Mouse (Mus musculus) neural tube, embryonic 14.5 days (tissue): Measurements from ENCODE around the gene Zfp324. TPM values are rescaled to one million over a fixed set of nuclear protein-coding genes. Genes with fewer than 3 reads are reported as not detected.
"Not testable (repeated sequence)": the region's sequence is repeated elsewhere in the genome, so short reads cannot be mapped to it uniquely, and the experiment has no call there.

Source experiments
- ATAC-seq: fragments of 200-750 bp; cut with Nextera tagmentation; 2 replicates; pipeline ENCODE4 v1.8.0; 2017; ENCODE audit warnings: low read depth, mild to moderate bottlenecking, moderate TSS enrichment, moderate library complexity
- H3K27ac ChIP-seq: fragments of 300-500 bp; sonication (generic); 2 replicates; pipeline ENCODE4 v1.5.1; 2014; ENCODE audit warnings: low read depth, mild to moderate bottlenecking, control low read depth, low read length, moderate library complexity, mixed read lengths
- H3K27me3 ChIP-seq: fragments of 300-500 bp; sonication (generic); 2 replicates; pipeline ENCODE4 v1.6.1; 2014; ENCODE audit warnings: low read length; ENCODE audit not compliant: control insufficient read depth, insufficient read depth
- H3K36me3 ChIP-seq: fragments of 300-500 bp; sonication (generic); 2 replicates; pipeline ENCODE4 v1.6.1; 2014; ENCODE audit warnings: low read length, mixed read lengths; ENCODE audit not compliant: control insufficient read depth, insufficient read depth
- H3K4me1 ChIP-seq: fragments of 300-500 bp; sonication (generic); 2 replicates; pipeline ENCODE4 v1.6.1; 2014; ENCODE audit warnings: low read length; ENCODE audit not compliant: control insufficient read depth, insufficient read depth
- H3K4me2 ChIP-seq: fragments of 300-500 bp; sonication (generic); 2 replicates; pipeline ENCODE4 v1.6.1; 2014; ENCODE audit warnings: mild to moderate bottlenecking, low read depth, low read length, control low read depth
- H3K4me3 ChIP-seq: fragments of 300-500 bp; sonication (generic); 2 replicates; pipeline ENCODE4 v1.5.1; 2014; ENCODE audit warnings: low read depth, low read length, control low read depth, mixed read lengths
- H3K9ac ChIP-seq: fragments of 300-500 bp; sonication (generic); replicated peaks from 2 replicates; pipeline ENCODE4 v1.6.1; 2014; ENCODE audit warnings: low read depth, mild to moderate bottlenecking, control low read depth, low read length, mixed read lengths
- H3K9me3 ChIP-seq: fragments of 300-500 bp; sonication (generic); 2 replicates; pipeline ENCODE4 v1.6.1; 2016; ENCODE audit warnings: low read length; ENCODE audit not compliant: control insufficient read depth
- WGBS: fragments of 180-500 bp; shearing (Covaris S2); extraction: QIAGEN DNeasy Blood & Tissue Kit; methylation state at CpG from one replicate; pipeline ENCODE4 v1.1.7; 2014; 5-methylcytosine and 5-hydroxymethylcytosine counted together
- polyA plus RNA-seq: library from polyadenylated mRNA; unstranded; fragments of >200 nt; fragmentation: Nextera tagmentation; extraction: Ambion mirVana; gene quantifications from 2 replicates; pipeline ENCODE4 v1.2.1, GENCODE M21; 2014

Zfp324 gene
- polyA plus RNA-seq, 1 experiment from 2014 or later = 10.6 TPM

DNA sequence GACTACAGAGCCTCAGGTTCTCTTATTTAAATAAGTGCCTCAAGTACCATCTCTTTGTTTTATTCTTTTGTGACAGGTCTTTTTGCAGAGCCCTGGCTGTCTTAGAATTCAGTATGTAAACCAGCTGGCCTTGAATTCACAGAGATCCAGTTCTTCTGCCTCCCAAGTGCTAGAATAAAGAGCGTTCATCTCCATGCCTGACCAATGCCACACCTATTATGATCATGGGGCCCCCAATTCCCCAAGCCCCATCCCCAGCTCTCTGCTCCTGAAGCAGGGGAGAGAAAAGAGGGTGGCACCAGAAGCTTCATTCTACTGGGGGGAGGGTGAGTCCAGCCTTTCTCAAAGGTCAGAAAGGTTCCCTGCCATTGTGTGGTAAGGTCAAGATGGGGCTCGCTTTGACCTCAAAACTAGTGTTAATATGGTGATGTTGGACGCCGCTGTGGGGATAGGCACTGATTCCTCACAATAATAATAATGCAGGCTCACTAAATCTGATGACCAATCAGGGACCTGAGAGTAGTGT lies 32.0 kb upstream of the Zfp324 start:
- no peak for ATAC-seq
- 60% methylated on average over 4 of the region's 4 CpGs for WGBS
- no peaks in the 10 kb centered on the region for H3K27me3 ChIP-seq
- H3K9ac ChIP-seq = no peak overlapping the region
- H3K9me3 ChIP-seq = no peaks in the 10 kb centered on the region
- H3K36me3 ChIP-seq = no peaks in the 10 kb centered on the region
- H3K4me2 ChIP-seq = no peak overlapping the region
- H3K4me3 ChIP-seq = no peak overlapping the region
- no peak overlapping the region for H3K27ac ChIP-seq
- H3K4me1 ChIP-seq = no peaks in the 10 kb centered on the region

DNA sequence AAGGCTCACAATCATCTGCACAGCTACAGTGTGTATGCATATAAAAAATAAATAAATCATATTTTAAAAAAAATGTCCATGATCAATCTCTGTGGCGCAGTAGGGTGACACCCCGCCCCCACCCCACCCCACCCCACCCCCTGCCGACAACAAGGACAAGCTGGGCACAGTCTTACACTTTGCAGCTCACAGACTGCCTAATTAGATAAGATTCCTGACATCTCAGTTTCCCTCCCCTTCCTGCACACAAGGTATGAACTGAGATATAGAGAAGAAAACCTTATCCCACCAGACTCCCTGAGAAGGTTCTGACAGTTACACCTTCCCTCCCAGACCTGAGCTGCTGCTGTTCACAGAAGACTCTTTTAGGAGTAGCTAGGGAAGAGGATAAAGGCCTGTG lies 30.8 kb upstream of the Zfp324 start:
- no peaks in the 10 kb centered on the region for H3K36me3 ChIP-seq
- H3K4me2 ChIP-seq = no peak overlapping the region
- WGBS = 83% methylated on average over 3 of the region's 3 CpGs
- no peak for ATAC-seq
- no peaks in the 10 kb centered on the region for H3K4me1 ChIP-seq
- H3K9ac ChIP-seq = no peak overlapping the region
- no peak overlapping the region for H3K27ac ChIP-seq
- H3K27me3 ChIP-seq = no peaks in the 10 kb centered on the region
- no peak overlapping the region for H3K4me3 ChIP-seq
- no peaks in the 10 kb centered on the region for H3K9me3 ChIP-seq

DNA sequence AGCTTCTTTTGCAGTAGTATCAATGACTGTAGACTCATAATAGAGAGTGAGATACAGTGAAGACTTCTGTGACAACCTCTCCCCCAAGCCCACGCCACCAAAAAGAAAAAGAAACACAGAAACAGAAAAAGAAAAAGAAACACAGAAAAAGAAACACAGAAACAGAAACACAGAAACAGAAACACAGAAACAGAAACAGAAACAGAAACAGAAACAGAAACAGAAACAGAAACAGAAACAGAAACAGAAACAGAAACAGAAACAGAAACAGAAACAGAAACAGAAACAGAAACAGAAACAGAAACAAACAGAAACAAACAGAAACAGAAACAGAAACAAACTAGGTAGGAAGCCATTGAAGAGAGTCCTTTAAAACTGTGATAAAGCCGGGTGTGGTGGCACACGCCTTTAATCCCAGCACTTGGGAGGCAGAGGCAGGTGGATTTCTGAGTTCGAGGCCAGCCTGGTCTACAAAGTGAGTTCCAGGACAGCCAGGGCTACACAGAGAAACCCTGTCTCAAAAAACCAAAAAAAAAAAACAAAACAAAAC lies 28.3 kb upstream of the Zfp324 start:
- 85% methylated on average over 4 of the region's 4 CpGs for WGBS
- H3K4me2 ChIP-seq, H3K4me3 ChIP-seq, H3K27ac ChIP-seq, H3K9me3 ChIP-seq, ATAC-seq, H3K36me3 ChIP-seq, H3K27me3 ChIP-seq, H3K4me1 ChIP-seq, H3K9ac ChIP-seq: not testable (repeated sequence)

DNA sequence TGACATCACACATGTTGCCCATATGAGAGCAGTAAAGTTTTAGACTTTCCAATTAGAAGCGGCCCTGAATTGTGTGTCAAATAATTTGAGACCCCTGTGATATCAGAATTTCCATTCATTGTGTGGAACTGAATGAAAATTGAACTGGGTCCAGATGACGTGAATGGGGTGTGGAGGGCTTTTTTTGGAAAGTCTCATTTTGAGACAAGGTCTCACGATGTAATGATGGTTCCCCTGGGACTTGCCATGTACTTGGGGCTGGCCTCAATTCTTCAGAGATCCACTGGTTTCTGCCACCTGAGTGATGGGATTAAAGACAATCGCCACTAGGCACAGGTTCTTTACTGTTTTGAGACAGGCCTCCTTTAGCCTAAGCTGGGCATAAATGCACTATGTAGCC lies 25.0 kb upstream of the Zfp324 start:
- Histone ChIP-seq H3K9ac (no peak overlapping the region), H3K4me3 (no peak overlapping the region), H3K27ac (no peak overlapping the region), H3K9me3 (no peaks in the 10 kb centered on the region), H3K4me1 (no peaks in the 10 kb centered on the region), H3K4me2 (no peak overlapping the region), H3K27me3 (no peaks in the 10 kb centered on the region), H3K36me3 (no peaks in the 10 kb centered on the region)
- WGBS = 90% methylated on average over 4 of the region's 4 CpGs
- no peak for ATAC-seq

DNA sequence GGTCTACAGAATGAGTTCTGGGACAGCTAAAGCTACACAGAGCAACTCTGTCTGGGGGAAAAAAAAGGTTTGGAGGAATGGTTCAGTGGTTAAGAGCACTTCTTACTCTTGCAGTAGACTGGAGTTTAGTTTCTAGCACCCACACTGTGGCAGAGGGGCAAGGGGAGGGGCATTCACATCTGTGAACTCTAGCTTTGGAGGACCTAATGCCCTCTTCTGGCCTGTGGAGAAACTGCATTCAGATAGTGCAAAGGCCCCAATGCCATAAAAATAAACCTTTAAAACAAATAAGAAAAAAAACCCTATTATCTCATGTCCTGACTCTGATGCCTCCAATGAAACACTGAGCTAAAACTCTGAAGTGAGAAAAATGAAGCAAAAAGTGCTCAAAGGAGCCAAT lies 22.1 kb upstream of the Zfp324 start:
- Histone ChIP-seq H3K4me3 (no peak overlapping the region), H3K27ac (no peak overlapping the region), H3K27me3 (no peaks in the 10 kb centered on the region), H3K4me2 (no peak overlapping the region), H3K9me3 (no peaks in the 10 kb centered on the region), H3K4me1 (no peaks in the 10 kb centered on the region), H3K36me3 (no peaks in the 10 kb centered on the region), H3K9ac (no peak overlapping the region)
- ATAC-seq = no peak

DNA sequence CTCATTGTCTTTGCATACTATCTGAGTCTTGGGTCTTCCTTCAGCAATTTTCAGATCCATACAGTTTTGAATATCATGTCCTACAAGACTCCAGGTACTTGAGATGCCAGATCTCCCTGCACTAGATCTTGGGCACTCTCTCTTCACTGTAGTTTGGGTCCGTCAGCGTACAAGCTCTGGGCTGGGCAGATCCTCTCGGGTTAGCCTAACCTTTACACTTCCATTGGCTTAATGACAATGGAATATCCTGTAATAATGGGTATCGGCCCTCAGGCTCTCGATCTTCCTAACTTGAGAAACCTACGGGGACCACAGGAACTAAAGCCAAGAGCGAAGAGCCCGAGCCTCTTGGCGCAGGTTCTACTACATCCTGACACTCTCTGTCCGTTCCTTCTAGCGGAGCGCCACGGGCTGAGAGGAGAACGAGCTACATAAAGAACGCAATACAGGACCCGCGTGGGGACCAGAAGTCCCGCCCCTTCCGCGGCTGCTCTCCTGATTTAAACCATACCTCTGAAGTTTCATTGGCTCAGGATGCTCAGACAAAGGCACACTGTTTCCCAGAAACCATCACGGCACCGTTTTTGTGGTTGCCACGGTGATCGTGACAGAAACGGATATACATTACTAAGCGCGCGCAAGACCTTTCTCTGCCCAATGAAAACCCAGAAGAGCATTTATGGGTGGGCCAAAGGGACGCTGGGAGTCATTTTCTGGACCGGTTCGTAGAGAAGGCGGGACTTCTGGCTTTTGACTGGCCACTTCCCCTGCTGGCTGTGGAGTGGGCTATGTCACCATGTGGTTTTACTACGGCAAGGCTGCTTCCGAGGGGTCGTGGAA lies 16.4 kb upstream of the Zfp324 start:
- WGBS = 9% methylated on average over 35 of the region's 35 CpGs
- Histone ChIP-seq H3K27ac (peak overlapping the region; percentile 95), H3K9me3 (no peaks in the 10 kb centered on the region), H3K9ac (peak overlapping the region; percentile 70), H3K4me3 (peak overlapping the region; percentile 47), H3K4me2 (peak overlapping the region; percentile 90), H3K36me3 (no peaks in the 10 kb centered on the region), H3K4me1 (peaks cover 7% of the 10 kb centered on the region), H3K27me3 (no peaks in the 10 kb centered on the region)
- ATAC-seq = peak; percentile 98

DNA sequence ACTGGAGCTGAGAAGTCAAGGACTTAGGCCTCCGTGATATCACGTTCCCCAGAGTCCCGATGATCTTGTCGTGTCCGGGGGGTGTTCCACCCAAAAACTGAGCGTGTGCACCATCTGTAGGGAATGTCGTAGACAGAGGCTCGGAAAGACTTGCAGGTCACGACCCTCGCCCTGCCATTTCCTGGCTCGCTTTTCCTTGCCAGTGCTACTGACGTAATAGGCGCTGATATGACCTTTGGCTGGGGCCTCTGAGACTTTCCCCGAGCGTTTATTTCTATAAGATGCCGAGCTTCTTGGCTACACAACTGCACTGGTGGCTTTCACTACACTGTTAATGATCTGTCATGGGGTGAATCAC lies 15.8 kb upstream of the Zfp324 start:
- Histone ChIP-seq H3K9ac (peak overlapping the region; percentile 70), H3K27ac (peak overlapping the region; percentile 95), H3K4me1 (peaks cover 7% of the 10 kb centered on the region), H3K4me3 (peak overlapping the region; percentile 47), H3K4me2 (peak overlapping the region; percentile 90), H3K36me3 (no peaks in the 10 kb centered on the region), H3K27me3 (no peaks in the 10 kb centered on the region), H3K9me3 (no peaks in the 10 kb centered on the region)
- ATAC-seq = peak; percentile 10
- 7% methylated on average over 16 of the region's 16 CpGs for WGBS

DNA sequence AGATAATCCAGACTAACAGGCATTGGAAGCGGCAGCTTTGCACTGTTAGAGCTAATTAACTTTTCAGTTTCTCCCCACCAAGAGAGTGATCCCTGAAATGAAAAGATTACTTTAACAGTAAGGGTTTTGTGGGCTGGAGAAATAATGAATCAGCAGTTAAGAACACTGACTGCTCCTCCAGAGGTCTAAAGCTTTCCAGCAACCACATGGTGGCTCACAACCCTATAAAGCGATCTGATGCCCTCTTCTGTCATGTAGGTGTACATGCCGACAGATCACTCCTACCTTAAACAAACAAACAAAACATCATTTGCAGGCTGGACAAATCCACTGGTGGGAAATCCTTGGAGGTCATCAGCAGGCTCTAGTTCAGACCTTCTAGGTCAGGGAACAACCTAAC lies 10.7 kb upstream of the Zfp324 start:
- 64% methylated on average over 3 of the region's 3 CpGs for WGBS
- Histone ChIP-seq H3K36me3 (no peaks in the 10 kb centered on the region), H3K4me2 (no peak overlapping the region), H3K9me3 (no peaks in the 10 kb centered on the region), H3K4me3 (no peak overlapping the region), H3K27me3 (no peaks in the 10 kb centered on the region), H3K4me1 (peaks cover 4% of the 10 kb centered on the region; the same call in 1 of the 2 replicates), H3K9ac (no peak overlapping the region), H3K27ac (no peak overlapping the region)
- ATAC-seq = no peak

DNA sequence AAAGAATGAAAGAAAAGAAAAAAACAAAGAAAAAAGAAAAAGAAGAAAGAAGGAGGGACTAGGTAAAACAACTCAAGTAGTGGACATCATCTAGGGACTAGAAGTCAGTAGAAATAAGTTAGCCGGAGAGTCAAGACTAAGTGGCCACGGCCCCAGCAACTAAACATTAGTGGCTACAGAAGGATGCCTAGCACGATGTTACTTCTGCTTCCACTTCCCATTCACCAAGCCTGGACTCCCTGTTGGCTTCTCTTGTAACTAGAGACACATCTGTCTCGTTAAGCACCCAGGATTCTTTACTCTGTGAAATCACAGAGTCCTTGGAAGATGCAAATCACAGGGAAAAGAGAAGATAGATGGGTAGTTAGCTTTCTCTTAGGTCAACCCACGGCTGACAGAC lies 8.1 kb upstream of the Zfp324 start:
- no peak for ATAC-seq
- 79% methylated on average over 5 of the region's 5 CpGs for WGBS
- H3K4me2 ChIP-seq = no peak overlapping the region

More for the DNA sequence above, 8.1 kb upstream of the Zfp324 start:
- H3K4me3 ChIP-seq = no peak overlapping the region
- H3K27me3 ChIP-seq = no peaks in the 10 kb centered on the region
- no peaks in the 10 kb centered on the region for H3K4me1 ChIP-seq
- H3K27ac ChIP-seq = no peak overlapping the region
- H3K36me3 ChIP-seq = no peaks in the 10 kb centered on the region
- H3K9ac ChIP-seq = no peak overlapping the region
- H3K9me3 ChIP-seq = no peaks in the 10 kb centered on the region
